Comparison of ENCODE assay signal across 23 mouse cellular contexts in genomic region chr1:86459371-86459770, GRCm38 (mm10). TPM values are rescaled to one million over a fixed set of nuclear protein-coding genes. Genes with fewer than 3 reads are reported as not detected.
"Had no signal": no experiment of that assay in that cellular context is flagged by ENCODE, and none has a peak within 500 bp of the region (broad histone marks: within the 10 kb centered on the region; RNA-seq: fewer than 3 reads in every experiment).

No protein-coding gene starts in this region.

- H3K9me3 ChIP-seq: neural tube, embryonic 15.5 days; stomach, embryonic 15.5 days had no signal

- H3K4me3 ChIP-seq: neural tube, embryonic 15.5 days; stomach, embryonic 15.5 days had no signal

- H3K27me3 ChIP-seq: neural tube, embryonic 15.5 days; stomach, embryonic 15.5 days had no signal

- H3K4me2 ChIP-seq: neural tube, embryonic 15.5 days; stomach, embryonic 15.5 days had no signal

- H3K4me1 ChIP-seq: neural tube, embryonic 15.5 days; stomach, embryonic 15.5 days had no signal

- H3K27ac ChIP-seq: neural tube, embryonic 15.5 days; stomach, embryonic 15.5 days had no signal

- H3K9ac ChIP-seq: neural tube, embryonic 15.5 days; stomach, embryonic 15.5 days had no signal

- H3K36me3 ChIP-seq: neural tube, embryonic 15.5 days; stomach, embryonic 15.5 days had no signal

- DNase-seq: retina, postnatal 1 day; right cerebral cortex, adult 18-20 months; right cerebral cortex, postnatal 14 days; right cerebral cortex, postnatal 25 days; right cerebral cortex, postnatal 4 days; spleen, adult 18-20 months; thymus, adult 18-20 months; thymus, adult 2 months; thymus, postnatal 14 days; thymus, postnatal 25 days; thymus, postnatal 36 days; thymus, postnatal 4 days had no signal

RNA-seq across cellular contexts. Expression of gene Tex44, which starts 33.2 kb away (rescaled TPM):
- total RNA-seq: neutrophil, adult 5-6 weeks had no signal
- polyA plus RNA-seq: neural tube, embryonic 14.5 days; neural tube, embryonic 15.5 days; small intestine, adult 2 months; spleen, adult 2 months; stomach, embryonic 14.5 days; stomach, embryonic 15.5 days; stomach, embryonic 16.5 days; stomach, postnatal 0 days; urinary bladder, adult 2 months had no signal

RNA-seq across cellular contexts. Expression of gene Nmur1, which starts 33.3 kb away (rescaled TPM):
- total RNA-seq: neutrophil, adult 5-6 weeks had no signal
- polyA plus RNA-seq: neural tube, embryonic 14.5 days; stomach, embryonic 14.5 days; stomach, embryonic 15.5 days; stomach, embryonic 16.5 days; thymus, postnatal 0 days had no signal
